Mouse (Mus musculus): Measurements from ENCODE around the gene Fam187b. TPM values are rescaled to one million over a fixed set of nuclear protein-coding genes. Genes with fewer than 3 reads are reported as not detected.

The Fam187b gene
- total RNA-seq, 2 experiments from 2014 or later, result not detected

DNA sequence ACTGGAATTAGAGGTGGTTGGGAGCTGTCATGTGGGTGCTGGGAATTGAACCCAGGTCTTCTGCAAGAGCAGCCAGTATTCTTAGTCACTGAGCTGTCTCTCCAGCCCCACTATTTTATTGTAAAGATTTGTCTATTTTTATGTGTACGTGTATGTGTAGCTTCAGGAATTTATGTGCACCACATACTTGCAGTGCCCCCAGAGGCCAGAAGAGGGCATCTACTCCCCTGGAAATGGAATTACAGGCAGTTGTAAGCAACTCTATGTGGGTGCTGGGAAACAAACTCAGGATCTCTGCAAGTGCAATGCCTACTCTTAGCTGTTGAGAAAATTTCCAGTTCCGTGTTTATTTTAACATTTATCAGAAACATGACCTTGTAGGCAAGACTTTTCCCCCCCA, 22.9 kb downstream of the Fam187b start:
- intact Hi-C loops (cut with DNase I), result no loop called here

DNA sequence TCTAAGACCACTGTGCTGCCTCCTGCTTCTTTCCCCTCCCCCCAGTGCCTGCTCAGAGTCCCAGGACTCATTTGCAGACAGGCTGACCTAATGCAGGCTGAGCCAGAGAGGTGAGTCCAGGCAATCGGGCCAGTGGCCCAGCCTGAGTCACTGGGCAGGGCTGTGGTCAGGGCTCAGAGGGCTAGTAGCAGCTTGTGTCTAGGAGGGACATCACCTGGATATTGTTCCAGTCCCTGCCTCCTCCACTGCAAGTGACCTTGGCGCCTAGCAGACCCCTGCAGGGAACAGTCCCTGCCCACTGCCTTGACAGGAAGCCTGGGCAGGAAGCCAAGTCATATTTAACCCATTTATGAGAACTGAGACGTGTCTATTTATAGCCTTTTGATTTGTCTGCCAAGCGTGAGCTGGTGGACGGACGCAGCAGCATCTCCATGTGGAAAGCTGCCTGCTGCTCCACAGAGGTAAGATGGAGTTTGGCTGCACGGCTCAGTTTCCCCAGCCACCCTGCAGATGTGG, 27.0 kb downstream of the Fam187b start:
- intact Hi-C loops (cut with DNase I), result no loop called here
- peak; percentile 36 to 39 for DNase-seq (ENCODE audit: low spot score in 2 of 2)

More for the DNA sequence above, 22.9 kb downstream of the Fam187b start:
- no peak for DNase-seq (ENCODE audit: low spot score in 2 of 2)

DNA sequence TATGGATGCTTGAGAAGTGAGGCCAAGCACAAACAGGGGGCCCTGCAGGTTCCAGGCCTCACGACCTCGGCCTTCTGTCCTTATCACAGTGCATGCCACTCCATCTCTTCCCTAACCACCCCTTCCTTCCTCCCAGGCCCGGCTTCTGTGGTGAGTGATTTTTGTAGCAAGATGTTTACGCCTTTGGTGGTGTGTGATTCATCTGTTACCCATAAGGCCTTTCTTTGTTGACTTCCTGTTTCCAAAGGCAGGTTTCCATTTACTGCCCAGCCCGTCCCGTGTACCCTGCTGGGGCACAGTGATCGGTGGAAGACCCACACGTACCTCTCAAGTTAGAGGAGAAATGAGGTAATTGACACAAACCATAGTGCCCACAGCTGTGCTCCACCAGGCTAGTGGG, 29.1 kb downstream of the Fam187b start:
- intact Hi-C loops (cut with DNase I), result no loop called here
- no peak for DNase-seq (ENCODE audit: low spot score in 2 of 2)

DNA sequence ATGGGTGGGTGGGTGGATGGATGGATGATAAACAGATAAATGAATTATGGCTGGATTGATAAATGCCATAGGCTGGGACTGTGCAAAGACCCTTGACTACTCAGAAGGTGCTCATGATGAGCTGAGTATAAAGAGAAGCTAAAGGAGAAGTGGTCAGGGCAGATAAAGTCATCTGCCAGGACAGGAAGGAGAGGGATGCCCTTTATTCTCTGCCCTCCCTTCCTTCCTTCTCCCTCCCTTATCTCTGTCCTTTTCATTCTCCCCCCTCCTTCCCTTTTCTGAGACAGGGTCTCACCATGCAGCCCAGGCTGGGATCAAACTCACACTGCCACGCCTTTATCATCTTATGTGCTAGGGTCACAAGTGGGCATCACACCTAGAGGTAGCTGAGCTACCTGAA, 34.2 kb downstream of the Fam187b start:
- intact Hi-C loops (cut with DNase I), result no loop called here
- no peak for DNase-seq (ENCODE audit: low spot score in 2 of 2)

DNA sequence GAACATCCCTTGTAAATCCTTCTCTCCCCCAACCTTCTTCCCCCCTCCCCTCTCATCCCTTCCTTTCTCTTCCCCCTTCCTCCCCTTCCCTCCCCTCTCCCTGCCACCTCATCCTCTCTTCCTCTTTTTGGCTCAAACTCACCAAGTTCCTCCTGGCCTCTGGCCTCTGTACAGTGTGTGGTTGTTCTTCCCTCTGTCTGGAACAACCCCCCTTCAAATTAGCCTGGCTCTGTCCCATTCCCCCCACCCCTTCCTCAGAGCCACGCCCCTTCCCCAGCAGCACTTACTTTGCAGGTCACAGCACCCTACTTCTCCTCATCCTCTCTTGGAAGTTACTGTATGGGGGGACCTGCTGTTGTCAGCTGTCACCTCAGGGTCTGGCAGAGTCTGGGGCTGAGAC, 34.6 kb downstream of the Fam187b start:
- intact Hi-C loops (cut with DNase I), result no loop called here

DNA sequence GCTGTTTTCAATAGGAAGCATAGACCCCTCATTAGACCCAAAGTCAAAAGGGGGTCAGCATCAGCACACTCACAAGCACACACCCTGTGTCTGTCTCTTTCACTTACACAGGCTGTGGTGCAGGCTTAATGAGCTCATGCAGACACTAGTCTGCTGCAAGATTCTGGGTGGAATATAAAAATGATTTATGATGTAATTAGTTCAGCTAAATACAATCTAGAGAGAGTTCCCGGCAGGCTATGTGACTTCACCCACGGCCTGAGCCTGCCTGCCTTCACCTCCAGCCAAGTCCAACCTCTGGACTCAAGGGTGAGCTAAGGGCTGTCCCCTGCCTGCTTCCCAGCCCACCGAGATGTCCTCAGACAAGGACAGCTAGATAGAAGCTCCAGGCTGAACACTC, 35.3 kb downstream of the Fam187b start:
- DNase-seq (ENCODE audit: low spot score in 2 of 2), result no peak
- intact Hi-C loops (cut with DNase I), result no loop called here

More for the DNA sequence above, 34.6 kb downstream of the Fam187b start:
- no peak for DNase-seq (ENCODE audit: low spot score in 2 of 2)

DNA sequence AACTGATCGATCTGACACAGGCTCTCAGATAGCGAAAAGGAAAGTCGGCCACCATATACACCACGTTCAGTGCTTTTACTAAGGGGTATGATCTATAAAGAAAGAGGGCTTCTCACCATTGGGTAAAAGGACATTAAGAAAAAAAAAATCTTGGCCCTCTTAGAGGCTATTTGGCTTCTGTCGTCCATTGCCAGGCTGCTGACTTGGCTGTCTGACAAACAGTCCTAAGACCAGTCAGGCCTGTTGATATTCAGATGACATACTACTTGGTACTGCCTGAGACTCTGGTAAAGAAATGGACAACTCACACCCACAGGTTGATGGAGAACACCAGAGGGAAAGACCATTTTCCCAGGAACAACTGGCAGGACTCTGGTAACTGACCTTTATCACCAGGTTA, 39.4 kb downstream of the Fam187b start:
- no peak for DNase-seq (ENCODE audit: low spot score in 2 of 2)
- intact Hi-C loops (cut with DNase I), result no loop called here

DNA sequence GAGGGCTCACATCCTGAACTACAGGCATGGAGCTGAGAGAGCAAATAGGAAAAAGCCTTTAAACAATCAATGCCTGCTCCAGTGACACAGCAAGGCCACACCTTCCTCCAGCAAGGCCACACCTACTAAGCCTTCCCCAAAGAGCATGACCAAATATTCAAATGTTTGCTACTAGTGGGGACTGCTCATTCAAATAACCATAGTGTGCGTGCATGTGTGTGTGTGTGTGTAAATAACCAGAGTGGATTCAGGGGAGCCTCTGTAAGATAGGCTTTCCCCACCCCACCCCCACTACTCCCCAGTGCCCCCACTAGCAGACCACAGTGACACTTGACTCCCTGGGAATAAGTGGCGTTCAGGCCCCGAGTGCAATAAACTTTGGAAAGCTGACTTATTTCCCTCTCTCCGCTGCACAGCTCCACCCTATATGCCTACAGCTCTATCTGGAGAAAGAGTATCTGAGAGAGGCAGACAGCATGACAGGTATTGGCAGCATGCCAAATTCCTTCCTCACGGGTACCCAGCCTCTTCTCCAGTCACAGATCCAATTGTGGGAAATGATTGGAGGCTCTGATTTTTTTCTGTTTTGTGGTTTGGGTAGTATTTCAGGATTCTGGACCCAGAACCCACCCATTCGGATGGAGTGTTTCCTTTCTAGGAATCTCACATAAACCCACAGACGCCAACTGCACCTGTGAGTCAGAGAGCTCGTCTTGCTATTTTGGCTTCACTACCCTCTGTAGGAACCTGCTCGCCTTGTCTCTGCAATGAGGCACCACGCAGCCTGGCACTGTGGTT, 43.7 kb downstream of the Fam187b start:
- intact Hi-C loops (cut with DNase I), result loop anchor here (2.0 kb wide), 1 partner anchor 61 kb away; the partner anchor contains the start of gene Usf2

DNA sequence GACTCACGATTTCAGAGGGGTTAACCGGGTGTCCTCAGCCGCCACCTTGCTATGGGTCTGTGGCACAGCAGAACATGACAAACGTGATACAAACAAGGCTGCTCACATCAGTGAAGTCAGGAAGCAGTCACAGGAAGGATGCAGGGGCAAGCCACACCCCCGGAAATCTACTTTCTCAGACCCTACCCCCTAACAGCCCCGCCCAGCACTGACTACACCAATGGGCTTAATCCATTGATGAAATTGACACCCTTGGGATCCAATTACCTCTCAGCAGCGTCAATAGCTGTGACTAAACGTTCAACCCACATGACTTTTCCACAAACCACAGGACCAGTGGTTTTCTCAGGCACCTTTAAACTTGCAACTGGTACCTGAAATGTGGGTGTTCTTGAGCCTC, 55.0 kb downstream of the Fam187b start:
- DNase-seq (ENCODE audit: low spot score in 2 of 2), result no peak
- intact Hi-C loops (cut with DNase I), result no loop called here

More for the DNA sequence above, 43.7 kb downstream of the Fam187b start:
- peak; percentile 82 to 97 for DNase-seq (ENCODE audit: low spot score in 2 of 2)

DNA sequence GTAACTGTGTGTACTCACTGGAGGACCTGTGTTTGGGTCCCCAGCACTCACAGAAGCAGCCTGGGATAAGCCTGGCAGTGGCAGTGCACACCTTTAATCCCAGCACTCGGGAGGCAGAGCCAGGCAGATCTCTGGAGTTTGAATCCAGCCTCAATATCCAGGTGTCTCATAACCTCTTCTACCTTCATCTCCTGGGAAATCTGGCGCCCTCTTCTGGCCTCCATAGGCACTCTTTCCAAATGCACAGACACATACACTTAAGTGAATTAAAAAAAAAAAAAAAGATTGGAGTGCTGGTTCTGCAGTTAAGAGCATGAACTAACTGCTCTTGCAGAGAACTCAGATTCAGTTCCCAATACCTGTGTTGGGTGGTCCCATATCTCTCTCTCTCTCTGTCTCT, 57.1 kb downstream of the Fam187b start:
- no peak for DNase-seq (ENCODE audit: low spot score in 2 of 2)
- intact Hi-C loops (cut with DNase I), result no loop called here

DNA sequence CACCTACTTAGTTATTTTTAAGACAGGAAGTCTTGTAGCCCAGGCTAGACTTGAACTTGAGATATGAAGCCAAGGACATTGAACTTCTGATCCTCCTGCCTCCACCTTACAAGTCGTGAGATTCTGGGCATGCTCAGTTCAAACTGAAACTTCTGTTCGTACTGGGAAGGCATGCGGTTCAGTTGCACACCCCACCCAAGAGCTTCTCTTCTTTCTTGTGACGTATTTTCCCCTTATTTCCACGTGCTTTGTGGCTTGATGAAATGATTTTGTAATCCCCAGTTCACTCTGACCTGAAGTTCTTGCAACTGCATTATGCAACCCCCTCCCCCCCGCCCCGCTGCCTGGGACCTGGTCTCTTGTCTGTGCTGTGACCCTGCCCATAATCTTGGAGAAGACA, 58.1 kb downstream of the Fam187b start:
- intact Hi-C loops (cut with DNase I), result no loop called here

DNA sequence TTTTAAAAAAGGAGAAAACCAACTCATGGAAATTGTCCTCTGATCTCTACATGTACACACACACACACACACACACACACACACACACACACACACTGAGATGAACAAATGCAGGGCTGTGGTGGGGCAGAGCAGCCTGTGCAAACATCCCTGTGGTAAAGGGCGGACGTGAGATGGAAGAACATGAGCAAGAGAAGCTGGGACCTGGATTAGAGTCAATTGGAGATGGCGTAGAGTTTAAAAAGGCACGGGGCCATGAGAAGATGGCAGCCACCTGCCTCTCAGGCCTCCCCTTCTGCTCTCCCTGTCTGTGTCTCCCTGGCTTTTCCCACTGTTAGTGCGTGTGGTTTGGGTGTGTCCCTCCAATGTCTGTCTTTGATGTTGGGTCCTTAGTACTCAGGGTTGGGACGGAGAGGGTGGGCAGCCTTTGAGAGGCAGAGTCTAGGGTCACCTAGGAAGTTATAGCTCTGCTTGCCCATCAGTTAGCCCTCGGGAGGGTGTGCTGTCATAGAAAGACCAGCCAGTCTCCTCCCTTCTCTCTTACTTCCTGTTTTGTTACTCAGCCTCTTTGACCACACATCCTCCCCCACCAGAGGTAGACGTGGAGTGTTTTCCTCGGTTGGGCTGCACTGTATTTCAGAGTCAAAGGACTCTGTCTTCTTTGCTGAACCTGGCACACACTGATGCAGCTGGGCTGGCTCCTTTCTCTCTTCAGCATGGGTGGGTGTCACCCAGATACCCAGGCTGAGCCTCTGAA, 60.0 kb downstream of the Fam187b start:
- intact Hi-C loops (cut with DNase I), result no loop called here
- DNase-seq (ENCODE audit: low spot score in 2 of 2), result no peak

More for the DNA sequence above, 58.1 kb downstream of the Fam187b start:
- no peak for DNase-seq (ENCODE audit: low spot score in 2 of 2)

DNA sequence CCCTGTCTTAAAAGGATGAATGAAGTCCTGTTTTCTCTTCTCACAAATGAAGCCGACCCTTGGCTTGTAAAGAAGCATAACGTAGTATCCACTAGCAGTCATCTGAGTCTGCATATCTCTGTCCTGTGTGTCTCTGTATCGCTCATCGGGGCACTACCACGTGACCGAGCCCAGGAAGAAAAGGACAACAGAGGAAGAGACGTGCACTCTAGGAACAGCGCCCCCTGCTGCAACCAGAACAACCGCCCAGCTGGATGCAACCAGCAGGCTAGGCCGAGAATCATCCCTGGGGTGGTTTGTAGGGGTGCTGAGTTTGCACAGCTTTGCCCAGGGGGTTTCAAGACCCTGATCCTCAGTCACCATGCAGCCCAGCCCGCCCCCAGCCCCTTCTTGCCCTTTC, 61.2 kb downstream of the Fam187b start:
- no peak for DNase-seq (ENCODE audit: low spot score in 2 of 2)
- intact Hi-C loops (cut with DNase I), result no loop called here

DNA sequence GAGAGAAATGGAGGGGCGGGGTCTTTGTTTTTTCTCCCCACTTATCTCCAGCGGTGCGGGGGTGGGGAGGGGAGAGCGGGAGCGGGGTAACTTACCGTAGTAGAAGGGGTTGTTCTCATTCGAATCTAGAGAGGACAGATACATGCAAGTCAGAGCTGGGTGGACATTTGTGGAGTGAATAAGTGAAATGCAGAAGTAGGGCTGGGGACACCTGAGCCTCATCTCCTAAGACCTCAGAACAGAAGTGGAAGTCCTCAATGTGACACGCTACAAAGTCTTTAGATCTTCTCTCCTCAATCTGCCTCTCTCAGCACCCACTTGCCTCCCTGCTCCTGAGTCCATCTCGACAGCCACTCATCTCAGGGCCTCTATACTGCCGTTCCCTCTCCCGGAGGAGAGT, 61.7 kb downstream of the Fam187b start:
- intact Hi-C loops (cut with DNase I), result no loop called here
- no peak for DNase-seq (ENCODE audit: low spot score in 2 of 2)

DNA sequence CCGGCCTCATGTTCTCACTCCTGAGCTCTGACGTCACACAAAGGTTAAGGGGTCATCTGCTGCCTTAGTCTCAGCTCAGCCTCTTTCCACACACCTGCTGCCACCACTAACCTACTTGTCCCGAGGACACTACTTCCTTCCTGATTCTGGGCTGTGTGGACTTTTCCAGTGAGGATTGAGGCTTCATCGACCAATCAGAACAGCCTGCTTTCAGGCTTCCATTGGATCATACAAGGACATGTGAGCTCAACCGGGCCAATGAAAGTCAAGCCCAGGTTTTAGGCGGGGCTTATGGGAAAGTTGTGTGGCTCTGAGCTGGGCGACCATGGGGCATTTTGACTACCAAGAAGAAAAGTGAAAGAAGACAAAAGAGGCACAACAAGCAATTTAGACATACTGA, 63.3 kb downstream of the Fam187b start:
- intact Hi-C loops (cut with DNase I), result no loop called here

DNA sequence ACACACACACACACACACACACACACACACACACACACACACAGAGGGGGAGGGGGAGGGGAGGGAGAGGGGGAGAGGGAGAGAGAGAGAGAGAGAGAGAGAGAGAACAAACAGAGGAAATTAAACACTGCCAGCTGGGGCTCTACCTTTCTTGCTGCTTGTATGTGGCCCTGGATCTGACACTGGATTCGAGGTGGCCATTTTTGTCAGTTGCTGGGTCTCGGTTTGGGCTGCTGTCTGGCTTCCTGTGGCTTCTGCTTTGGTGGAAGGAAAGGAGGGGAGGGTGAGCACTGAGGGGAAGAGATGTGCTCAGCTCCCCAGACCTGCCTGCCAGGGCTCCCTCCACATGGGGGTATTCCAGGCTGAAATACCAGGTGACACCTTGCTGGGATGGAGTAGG, 64.1 kb downstream of the Fam187b start:
- intact Hi-C loops (cut with DNase I), result no loop called here
- DNase-seq (ENCODE audit: low spot score in 2 of 2), result no peak

More for the DNA sequence above, 63.3 kb downstream of the Fam187b start:
- DNase-seq (ENCODE audit: low spot score in 2 of 2), result no peak

DNA sequence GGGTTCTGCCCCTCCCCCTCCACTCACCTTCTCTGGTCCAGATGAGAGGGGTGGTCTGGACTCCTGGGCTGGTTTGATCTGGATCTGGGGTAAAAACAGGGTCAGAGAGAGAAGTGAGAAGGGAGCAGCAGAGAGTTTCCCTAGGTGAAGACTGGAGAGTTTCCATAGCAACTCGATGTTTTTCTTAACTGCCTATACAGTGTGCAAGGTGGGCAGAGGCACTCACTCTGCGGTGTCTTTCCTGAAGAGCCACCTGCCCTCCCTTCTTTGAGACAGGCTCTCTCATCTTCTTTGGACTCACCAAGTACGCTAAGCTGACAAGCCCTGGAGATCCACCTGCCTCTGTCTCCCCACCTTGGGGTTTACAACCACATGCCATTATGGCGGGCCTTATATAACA, 65.4 kb downstream of the Fam187b start:
- intact Hi-C loops (cut with DNase I), result no loop called here

More for the DNA sequence above, 65.4 kb downstream of the Fam187b start:
- DNase-seq (ENCODE audit: low spot score in 2 of 2), result no peak
